Mouse (Mus musculus) natural killer cell, adult 2 months (primary cell): ENCODE data around the gene Shc2.

Experiments
- DNase-seq, 2 experiments: peaks; one replicate each; pipeline ENCODE4 v3.0.0; 2022; ENCODE audit warnings: low spot score in 2 of 2

Gene Shc2

DNA sequence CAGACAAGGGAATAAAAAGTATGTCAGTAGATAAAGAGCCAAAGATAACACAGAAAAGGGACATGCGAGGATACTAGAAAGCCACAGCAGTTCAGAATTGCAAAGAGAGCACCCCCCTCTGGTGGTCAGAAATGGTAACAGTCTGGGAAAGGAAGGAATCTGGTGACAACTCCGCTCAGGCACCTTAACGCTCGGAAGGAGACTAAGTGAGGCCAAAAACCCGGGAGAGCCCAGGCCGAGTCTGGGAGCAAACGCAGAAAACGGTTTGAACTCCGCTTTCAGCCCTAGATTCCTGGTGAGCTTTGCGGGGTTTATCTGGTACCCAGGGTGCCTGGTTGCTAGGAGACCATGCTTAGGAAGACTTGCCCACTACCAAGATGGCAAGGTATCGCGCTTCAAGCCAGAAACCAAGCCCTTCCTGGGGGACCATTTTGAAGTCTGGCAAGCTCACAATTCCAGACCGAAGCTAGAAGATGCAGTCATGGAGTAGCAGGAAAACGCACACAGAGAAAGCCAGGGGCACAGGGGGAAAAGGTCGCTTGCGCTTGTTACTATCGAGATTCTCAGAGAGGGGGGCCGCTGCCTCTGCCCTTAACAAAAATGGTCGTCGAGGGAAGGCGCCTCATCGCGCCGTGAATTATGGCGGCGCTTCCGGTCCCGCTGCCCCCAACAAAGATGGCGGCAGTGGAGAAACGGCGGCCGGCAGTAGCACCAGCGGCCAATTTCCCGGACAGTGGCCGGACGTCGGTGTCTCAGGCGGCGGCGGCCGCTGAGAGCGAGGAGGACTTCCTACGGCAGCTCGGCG lies 31.3 kb upstream of the Shc2 start, which contains the start of gene Tpgs1:
Gene Tpgs1 (plus strand): TSS at position 599 of the 805 bp plus-strand sequence.
- DNase-seq: peak; percentile 86 to 89

DNA sequence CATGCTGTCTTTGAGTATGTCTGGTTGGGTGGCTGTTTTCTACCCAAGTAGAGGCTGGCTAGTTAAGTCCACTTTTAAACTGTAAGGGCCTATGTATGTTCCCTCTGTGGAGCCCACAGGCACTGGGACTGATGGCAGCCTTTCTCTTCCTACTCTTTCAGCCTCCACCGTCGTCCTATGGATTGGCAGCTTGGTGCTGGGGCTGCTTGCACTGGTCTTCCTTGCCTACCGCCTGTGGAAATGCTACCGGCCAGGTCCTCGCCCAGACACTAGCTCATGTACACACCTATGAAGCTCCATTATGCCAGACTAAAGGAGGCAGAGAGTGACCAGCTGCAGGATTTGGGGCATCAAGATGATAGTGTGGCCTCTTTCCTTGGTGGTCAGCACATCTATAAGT lies 30.4 kb upstream of the Shc2 start:
- DNase-seq: no peak

DNA sequence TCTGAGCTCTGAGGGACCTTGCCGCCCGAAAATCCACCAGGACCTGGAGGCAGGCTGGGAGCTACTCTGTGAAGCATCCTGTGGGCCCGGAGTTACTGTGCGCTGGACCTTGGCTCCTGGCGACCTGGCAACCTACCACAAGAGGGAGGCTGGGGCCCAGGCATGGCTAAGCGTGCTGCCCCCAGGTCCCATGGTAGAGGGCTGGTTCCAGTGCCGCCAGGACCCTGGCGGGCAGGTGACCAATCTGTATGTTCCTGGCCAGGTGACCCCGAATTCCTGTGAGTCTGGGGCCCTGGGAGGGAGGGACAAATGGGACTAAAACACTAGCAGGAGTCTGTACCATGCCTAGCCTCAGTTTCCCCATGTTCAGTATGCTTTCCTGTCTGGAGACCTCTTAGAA lies 28.8 kb upstream of the Shc2 start:
- DNase-seq: no peak

DNA sequence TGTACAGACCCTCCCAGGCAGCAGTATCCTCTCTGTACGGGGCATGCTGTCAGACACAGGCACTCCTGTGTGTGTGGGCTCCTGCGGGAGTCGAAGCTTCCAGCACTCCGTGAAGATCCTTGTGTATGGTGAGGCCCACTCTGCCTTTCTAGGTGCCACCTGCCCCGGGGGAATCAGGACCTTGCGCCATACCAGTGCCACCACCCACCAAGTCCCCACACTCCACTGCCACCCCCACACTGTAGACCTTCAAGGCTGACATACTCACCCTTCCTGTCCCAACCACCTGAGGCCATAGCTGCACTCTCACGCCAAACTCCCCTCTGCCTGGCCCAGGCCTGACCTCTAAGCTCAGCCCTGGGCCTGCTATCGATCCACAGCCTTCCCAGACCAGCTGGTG lies 27.3 kb upstream of the Shc2 start:
- DNase-seq: no peak

DNA sequence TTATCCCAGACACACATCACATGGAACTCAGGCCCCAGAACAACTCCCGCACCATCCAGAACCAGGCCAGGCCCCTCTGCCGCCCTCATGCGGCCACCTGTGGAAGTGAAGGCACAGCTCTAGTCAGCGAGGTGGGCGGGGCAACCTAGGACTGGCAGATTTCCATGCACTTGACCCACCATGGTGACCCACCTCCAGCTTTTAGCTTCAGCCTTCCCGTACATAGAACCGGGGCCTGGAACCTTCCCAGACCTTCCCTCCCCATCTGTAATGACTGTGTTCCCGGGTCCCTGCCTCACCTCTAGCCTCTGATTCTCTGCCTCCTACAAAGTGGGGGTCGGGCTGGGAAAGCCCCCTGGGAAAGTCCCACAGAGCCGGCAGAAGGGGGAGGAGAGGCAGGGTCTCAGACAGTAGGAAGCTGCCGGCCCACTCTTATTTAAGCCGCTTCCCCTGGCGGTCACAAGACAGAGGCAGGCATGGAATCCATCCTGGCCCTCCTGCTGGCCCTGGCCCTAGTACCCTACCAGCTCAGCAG lies 26.5 kb upstream of the Shc2 start, which contains the start of gene Madcam1:
Gene Madcam1 (plus strand): TSS at position 429 of the 535 bp plus-strand sequence.
- DNase-seq: peak; percentile 62 to 74

DNA sequence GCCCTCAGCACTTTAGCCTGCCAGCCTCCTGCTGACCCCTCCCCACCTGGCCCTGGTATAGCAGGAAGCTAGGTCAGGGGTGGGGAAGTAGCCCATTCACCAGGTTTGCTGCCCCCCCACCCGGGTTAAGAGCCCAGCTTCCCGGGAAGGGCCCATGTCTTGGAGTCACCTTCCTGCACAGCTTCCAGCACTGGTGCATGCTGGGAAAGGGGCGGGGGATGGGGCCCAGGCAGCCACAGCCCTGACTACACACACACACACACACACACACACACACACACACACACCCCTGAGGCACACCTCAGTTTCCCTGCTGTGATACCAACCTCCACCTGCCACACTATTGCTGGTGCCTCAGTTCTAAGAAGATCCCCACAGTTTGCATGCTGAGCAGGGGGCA lies 24.1 kb upstream of the Shc2 start:
- no peak for DNase-seq

DNA sequence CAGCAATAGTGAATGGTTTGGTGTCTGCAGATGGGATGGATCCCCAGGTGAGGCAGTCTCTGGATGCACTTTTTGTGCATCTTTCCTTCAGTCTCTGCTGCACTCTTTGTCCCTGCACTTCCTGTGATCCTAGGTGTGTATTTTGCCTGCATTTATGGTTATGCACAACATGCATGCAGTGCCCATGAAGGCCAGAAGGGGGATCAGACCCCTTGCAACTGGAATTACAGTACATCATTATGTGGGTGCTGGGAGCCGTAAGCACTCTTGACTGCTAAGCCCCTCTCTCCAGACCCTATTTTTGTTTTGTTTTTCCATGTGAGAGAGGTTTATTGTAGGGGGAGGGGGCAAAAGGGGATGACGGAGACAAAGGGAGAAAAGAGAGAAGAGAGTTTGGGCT lies 22.6 kb upstream of the Shc2 start:
- no peak for DNase-seq

DNA sequence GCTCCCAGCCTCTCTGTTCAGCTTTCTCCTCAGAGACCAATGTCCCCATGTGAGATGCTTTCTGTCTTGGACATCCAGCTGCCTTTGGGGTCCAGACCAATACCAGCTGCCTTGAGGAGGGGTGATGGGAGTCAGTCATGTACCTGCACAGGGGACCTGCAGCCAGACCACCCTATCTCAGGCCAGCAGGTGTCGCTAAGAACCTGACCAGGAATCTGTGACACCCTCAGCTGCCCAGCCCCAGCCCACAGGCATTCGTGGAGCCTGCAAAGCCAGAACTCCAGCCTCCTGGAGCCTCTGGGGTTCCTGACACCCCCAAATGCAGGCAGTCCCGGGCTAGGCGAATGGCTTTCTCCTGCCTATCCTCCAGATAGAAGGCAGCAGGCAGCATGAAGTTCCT lies 21.1 kb upstream of the Shc2 start:
- DNase-seq: no peak

DNA sequence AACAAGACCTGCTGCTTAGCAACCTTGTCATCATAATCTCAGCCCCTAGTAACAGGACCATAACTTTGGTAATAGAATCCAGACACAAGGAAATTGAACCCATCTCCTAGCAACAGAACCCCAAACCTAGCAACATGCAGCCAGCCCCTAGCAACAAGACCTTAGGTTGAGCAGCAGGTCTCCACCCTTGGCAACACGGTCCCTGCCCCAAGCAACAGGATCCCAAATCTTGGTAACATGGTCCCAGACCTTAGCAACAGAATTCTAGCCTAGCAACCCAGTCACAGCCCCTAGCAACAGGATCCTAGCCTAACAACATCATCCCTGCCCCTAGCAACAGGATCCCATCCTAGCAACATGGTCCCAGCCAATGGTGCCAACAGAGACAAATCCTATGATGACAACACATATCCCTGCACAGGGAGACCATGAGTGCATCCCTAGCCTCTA lies 17.3 kb upstream of the Shc2 start:
- DNase-seq: no peak

DNA sequence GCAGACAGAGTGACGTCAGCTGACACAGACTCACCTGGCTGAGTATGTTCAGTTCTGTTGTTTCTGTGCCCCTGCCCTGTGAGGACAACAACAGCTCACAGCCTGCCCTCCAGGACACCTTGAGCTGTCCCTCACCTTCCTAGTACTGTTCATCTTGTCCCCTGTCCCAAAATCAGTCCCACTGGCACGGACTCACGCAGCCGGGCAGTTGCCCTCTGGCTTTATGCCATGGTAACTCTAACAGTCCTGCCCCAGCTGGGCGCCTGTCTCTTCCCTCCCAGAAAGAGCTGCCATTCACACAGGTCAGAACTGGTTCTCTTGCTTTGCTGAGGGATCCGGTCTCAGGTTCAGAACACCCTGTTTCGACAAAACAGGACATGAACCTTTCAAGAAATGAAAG lies 15.1 kb upstream of the Shc2 start:
- no peak for DNase-seq

DNA sequence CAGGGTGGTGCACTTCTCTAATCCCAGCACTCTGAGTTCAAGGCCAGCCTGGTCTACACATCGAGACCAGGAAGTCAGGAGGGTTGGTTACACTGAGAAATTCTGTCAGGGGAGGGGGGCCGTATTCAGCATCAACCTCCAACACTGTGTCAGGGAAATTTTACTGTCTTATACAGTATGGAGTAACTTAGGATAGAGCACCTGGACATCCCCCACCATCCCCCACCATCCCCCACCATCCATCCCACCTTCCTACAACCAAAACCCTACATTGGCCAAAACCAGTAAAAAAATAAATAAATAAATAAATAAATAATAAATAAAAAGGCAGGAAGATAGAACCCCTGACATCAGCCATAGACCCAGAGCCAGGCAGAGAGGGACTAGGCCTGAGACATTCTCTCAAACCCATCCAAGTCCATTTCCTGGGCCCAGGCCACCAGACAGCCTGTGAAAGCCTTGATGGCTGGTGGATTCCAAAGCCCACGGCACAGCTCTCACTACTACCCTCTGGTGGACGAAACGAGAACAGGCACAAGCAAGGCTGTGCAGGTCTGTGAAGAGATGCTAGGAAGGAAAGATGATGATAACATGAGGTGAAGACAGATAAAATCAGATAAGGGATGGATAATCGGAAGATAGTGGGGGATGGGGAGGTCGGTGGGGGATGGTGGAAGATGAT lies 11.5 kb upstream of the Shc2 start:
- DNase-seq: peak; percentile 45 to 56

DNA sequence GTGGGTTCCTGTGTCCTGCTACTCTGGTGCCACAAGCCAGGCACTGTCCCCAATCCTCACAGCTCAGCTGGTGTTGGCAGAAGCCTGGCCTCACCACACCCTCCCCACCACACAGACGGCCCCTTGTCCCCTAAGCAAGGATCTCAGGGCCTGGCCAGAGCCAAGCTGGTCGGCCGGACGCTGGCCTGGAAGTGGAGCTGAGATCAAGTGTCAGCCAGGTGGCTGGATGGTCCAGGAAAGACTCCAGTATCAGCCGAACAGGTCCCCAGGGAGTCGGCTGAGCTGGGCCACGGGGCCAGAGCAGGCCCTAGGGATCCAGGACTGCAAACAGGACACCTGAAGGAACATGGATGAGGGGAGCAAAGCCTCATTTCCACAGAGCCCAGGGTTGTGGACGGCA lies 8.0 kb upstream of the Shc2 start, which contains the start of gene Odf3l2:
Gene Odf3l2 (minus strand): TSS at position 28 of the 400 bp plus-strand sequence.
- no peak for DNase-seq

DNA sequence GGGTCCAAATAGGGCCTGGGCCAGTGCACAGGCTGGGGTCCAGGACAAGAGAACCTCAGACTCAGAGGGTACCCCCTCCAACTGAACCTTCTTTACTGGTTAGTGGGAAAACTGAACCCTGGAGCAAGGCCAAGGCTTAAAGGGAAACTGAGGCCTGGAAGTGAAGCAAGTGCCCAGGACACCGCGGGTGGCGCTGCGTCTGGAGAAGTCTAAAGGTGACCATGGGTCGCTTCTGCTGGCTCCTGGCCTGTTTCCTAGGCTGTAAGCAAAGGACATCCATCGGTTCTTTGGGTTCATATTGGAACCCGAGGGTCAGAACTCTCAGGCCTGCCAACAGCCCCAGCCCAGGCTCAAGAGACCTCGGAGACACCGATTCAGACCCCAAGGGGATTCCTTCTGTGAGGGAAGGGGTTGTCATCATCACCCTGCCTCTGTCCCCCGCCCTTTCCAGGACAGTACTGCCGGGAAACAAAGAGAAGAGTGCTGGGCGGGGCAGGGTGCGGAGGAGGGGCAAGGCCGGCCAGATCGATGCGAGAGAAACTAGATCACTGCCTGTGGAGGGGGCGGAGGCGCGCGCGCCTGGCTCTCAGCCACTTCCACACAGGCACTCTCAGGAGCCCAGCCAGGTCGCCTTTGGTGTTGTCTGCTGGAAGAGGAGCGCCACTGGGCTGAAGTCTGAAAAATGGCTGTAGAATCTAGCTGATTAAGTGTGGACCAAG lies 927 bp upstream of the Shc2 start:
- no peak for DNase-seq

DNA sequence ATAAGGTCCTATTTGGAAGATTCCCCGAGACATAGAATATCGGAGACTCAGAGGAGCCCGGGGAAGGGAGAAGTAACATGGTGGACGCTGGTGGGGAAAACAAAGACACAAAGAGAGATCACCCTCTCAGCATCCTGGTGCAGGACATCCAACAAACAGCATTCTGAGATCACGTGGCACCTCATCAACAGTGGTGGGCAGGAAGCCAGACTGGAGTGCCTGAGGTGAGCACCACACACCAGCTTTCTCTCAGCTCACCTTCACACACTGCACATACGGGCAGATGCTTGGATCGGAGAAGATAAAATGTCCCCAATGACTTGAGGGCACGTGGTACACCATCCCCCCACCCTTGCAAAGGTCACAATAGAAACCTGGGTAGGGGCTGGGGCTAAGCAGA lies 1.4 kb downstream of the Shc2 start:
- DNase-seq: no peak

DNA sequence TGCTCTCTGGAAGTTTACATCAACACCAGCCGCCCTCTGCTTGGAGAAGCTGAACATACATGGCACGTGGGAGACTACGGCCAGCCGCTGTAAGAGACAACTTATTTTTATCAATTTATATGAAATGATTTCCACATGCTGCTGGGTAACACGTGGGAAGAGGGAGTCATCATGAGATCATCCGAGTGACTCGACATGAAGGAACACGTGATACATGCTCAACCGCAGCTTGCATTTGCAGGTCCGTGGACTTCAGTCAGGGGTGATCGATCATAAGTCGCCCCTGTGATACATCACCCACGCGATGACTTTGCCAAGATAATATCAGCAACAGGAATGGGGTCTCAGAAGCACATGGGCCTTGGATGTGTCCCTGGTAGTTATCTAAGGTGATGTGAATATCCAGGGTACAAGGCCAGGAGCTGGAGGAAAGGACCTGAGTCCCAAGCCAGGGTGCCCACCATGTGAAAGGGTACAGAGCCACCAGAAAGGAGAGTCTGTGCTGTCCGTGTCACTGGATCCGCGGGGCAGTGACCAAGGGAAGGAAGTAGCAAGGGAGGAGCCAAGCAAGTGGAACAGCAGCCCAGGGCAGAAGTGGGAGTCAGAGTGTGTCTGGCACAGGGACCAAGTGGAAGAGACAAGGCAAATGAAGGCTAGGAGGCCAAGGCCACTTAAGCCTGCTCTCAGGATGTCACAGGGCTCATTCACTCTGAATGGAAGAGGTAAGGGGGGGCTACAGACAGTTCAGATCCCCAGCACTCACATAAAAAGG lies 4.5 kb downstream of the Shc2 start:
- no peak for DNase-seq

DNA sequence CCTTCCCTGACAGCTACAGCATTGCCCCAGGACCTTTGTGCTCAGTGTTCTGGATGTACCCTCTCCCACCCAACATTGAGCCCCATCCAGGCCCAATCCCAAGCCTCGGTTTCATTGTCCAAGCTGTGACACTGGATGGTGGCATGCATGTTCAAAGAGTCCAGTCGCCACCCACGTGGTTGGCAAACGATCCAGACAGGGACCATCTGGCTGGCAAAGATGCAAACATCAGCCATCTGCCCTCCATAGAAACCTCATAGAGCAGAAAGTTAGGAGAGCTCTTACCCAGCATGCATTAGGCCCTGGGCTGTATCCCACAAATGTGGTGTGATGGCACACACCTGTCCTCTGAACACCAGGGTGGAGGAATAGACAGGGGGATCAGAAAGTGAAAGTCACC lies 6.3 kb downstream of the Shc2 start:
- no peak for DNase-seq

DNA sequence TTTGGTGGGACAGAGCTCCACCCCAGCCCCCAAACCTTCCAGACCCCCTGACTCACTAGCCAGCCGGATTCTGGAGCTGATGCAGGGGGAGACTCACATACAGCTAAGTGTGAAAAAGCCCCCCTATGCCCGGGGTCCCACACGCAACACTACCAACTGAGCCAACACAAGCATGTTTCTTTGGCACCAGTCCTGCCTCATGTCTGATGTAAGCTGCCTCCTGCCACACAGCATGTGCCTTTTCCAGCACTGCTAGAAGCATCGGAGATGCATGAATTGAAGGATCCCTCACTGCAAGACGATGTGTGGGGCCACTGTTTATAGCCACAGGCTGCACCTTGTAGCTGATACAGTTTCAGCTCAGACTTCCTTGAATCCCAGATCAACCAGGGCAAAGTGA lies 9.3 kb downstream of the Shc2 start:
- no peak for DNase-seq

DNA sequence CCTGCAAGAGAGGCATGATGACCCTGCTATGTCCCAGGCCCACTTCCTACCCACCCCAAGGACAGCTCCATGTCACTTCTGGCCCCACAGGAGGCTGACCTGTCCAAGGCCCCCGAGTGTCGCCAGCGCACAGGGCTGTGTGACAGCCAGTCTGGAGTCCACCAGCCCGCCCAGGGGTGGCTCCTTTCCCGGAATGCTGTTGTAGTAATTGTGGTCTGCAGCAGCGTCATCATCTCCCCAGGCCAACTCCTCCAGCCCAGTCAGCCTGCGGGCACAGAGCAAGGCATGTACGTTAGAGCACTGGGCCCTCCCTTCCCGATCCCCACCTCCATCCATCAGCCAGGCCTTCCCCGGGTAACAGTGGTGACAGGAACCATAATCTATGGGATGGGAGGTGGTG lies 11.6 kb downstream of the Shc2 start:
- DNase-seq: no peak

DNA sequence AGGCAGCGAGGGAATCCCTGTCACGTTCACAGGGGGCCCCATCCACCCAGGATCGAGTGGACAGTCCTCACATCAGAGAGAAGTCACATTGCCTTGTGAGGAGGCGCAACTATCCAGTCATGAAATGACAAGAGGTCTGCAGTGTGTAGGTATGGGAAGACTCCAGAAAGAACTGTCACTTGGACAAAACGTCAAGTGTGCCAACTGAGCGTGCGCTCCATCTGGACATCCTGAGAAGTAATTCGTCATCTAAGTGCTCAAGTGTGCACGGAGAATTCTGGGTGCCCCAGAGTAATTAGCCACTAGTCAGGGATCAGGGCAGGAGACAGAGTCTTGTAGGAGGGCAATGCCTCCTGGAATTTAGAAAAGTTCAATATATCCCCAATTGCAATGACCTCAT lies 12.3 kb downstream of the Shc2 start:
- DNase-seq: no peak

DNA sequence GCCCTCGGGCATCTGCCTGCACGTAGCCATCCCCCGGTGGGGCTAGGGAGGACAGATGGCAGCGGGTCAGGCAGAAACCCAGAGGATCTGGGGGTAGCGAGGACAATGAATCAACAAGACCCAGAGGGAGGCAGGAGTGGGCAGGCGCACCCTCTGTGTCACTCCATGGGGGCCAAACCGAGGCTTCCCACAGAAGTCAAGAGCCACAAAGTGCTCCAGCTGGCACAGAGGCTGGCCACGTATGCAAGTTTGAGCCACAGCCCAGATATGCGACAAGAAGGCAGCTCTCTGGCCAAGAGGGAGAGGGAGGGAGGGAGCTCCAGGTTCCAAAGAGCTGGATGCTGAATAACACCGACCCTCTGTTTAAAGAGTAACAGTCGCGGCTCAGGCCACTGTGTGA lies 13.8 kb downstream of the Shc2 start:
- DNase-seq: no peak

DNA sequence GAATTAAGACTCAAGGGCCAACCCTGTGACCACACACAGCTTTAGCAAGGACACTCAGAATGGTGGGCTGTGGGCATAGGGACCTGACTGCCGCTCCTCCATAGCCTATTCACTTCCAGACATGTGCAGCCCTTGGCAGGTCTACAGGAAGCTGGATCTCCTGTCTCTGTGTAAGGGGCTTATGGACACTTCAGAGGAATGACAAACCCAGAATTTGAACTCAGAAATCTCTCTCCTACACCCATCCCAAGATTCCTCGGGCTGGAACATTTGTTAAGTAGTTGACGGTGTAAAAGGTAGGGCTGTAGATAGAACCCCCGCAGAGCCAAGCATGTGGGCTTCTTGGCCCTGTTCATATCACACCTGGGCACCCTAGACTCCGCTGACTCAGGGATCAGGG lies 21.3 kb downstream of the Shc2 start:
- DNase-seq: no peak
